Mouse (Mus musculus): ENCODE data around the gene Prrc2c. TPM values are rescaled to one million over a fixed set of nuclear protein-coding genes. Genes with fewer than 3 reads are reported as not detected.

The Prrc2c gene
- polyA plus RNA-seq, 1 experiment from 2014 or later: 149 TPM

- H3K4me2 ChIP-seq: peak overlapping the region; percentile 95
- peak overlapping the region; percentile 86 for H3K4me3 ChIP-seq
- H3K27me3 ChIP-seq: no peaks in the 10 kb centered on the region
- no peak overlapping the region for H3K27ac ChIP-seq (replicated peaks)
- ATAC-seq (ENCODE audit: low read depth): no peak
- no peaks in the 10 kb centered on the region for H3K9me3 ChIP-seq
- peaks cover 40% of the 10 kb centered on the region for H3K4me1 ChIP-seq (replicated peaks)
- 41% methylated on average over 2 of the region's 2 CpGs for WGBS
- peak overlapping the region; percentile 98 for H3K9ac ChIP-seq
- H3K36me3 ChIP-seq: no peaks in the 10 kb centered on the region
Measured at GRCm38 (mm10) chr1:162738472-162738871, 1.9 kb downstream of the Prrc2c start.

GRCm38 (mm10) chr1:162735084-162735483 lies 5.3 kb downstream of the Prrc2c start:
- Histone ChIP-seq H3K9ac (no peak overlapping the region), H3K27me3 (no peaks in the 10 kb centered on the region), H3K27ac (replicated peaks) (no peak overlapping the region), H3K36me3 (no peaks in the 10 kb centered on the region), H3K4me1 (replicated peaks) (peaks cover 50% of the 10 kb centered on the region), H3K4me3 (no peak overlapping the region), H3K4me2 (no peak overlapping the region), H3K9me3 (no peaks in the 10 kb centered on the region)
- 92% methylated on average over 4 of the region's 4 CpGs for WGBS
- ATAC-seq (ENCODE audit: low read depth): no peak

GRCm38 (mm10) chr1:162734283-162734682 lies 6.1 kb downstream of the Prrc2c start:
- no peak for ATAC-seq (ENCODE audit: low read depth)
- Histone ChIP-seq H3K9ac (no peak overlapping the region), H3K36me3 (no peaks in the 10 kb centered on the region), H3K4me2 (no peak overlapping the region), H3K4me3 (no peak overlapping the region), H3K9me3 (no peaks in the 10 kb centered on the region), H3K27me3 (no peaks in the 10 kb centered on the region), H3K4me1 (replicated peaks) (peaks cover 54% of the 10 kb centered on the region), H3K27ac (replicated peaks) (no peak overlapping the region)
- 98% methylated on average over 1 of the region's 1 CpGs for whole genome bisulfite sequencing

GRCm38 (mm10) chr1:162732041-162732440 lies 8.3 kb downstream of the Prrc2c start:
- no peak for ATAC-seq (ENCODE audit: low read depth)
- Histone ChIP-seq H3K27ac (replicated peaks) (no peak overlapping the region), H3K27me3 (no peaks in the 10 kb centered on the region), H3K4me3 (no peak overlapping the region), H3K9me3 (no peaks in the 10 kb centered on the region), H3K36me3 (no peaks in the 10 kb centered on the region), H3K4me1 (replicated peaks) (peaks cover 33% of the 10 kb centered on the region), H3K4me2 (no peak overlapping the region), H3K9ac (no peak overlapping the region)
- WGBS: 71% methylated on average over 4 of the region's 4 CpGs

- H3K4me1 ChIP-seq (replicated peaks): peaks cover 21% of the 10 kb centered on the region
- WGBS: 29% methylated on average over 2 of the region's 2 CpGs
- H3K4me2 ChIP-seq: no peak overlapping the region
- no peak for ATAC-seq (ENCODE audit: low read depth)
- no peak overlapping the region for H3K4me3 ChIP-seq
- H3K9ac ChIP-seq: no peak overlapping the region
- no peaks in the 10 kb centered on the region for H3K36me3 ChIP-seq
- H3K27ac ChIP-seq (replicated peaks): no peak overlapping the region; the same call in 1 of the 2 replicates
- no peaks in the 10 kb centered on the region for H3K9me3 ChIP-seq
- no peaks in the 10 kb centered on the region for H3K27me3 ChIP-seq
Measured at GRCm38 (mm10) chr1:162729436-162729835, 10.9 kb downstream of the Prrc2c start.

GRCm38 (mm10) chr1:162727981-162728380 lies 12.4 kb downstream of the Prrc2c start:
- Histone ChIP-seq H3K27ac (replicated peaks) (no peak overlapping the region), H3K9me3 (no peaks in the 10 kb centered on the region), H3K9ac (no peak overlapping the region), H3K4me3 (no peak overlapping the region), H3K27me3 (no peaks in the 10 kb centered on the region), H3K4me1 (replicated peaks) (peaks cover 12% of the 10 kb centered on the region), H3K4me2 (no peak overlapping the region), H3K36me3 (peaks cover 5% of the 10 kb centered on the region)
- no peak for ATAC-seq (ENCODE audit: low read depth)
- 93% methylated on average over 6 of the region's 6 CpGs for WGBS

GRCm38 (mm10) chr1:162723610-162724009 lies 16.7 kb downstream of the Prrc2c start:
- Histone ChIP-seq H3K9me3 (no peaks in the 10 kb centered on the region), H3K36me3 (peaks cover 33% of the 10 kb centered on the region), H3K27ac (replicated peaks) (no peak overlapping the region), H3K4me2 (no peak overlapping the region), H3K9ac (no peak overlapping the region), H3K27me3 (no peaks in the 10 kb centered on the region), H3K4me1 (replicated peaks) (no peaks in the 10 kb centered on the region), H3K4me3 (no peak overlapping the region)
- ATAC-seq (ENCODE audit: low read depth): no peak

GRCm38 (mm10) chr1:162720645-162721044 lies 19.7 kb downstream of the Prrc2c start:
- H3K9ac ChIP-seq: no peak overlapping the region
- no peak overlapping the region for H3K4me3 ChIP-seq
- no peak overlapping the region for H3K27ac ChIP-seq (replicated peaks)
- peaks cover 59% of the 10 kb centered on the region for H3K36me3 ChIP-seq
- no peaks in the 10 kb centered on the region for H3K27me3 ChIP-seq
- no peaks in the 10 kb centered on the region for H3K4me1 ChIP-seq (replicated peaks)
- ATAC-seq (ENCODE audit: low read depth): no peak
- H3K4me2 ChIP-seq: no peak overlapping the region
- 95% methylated on average over 2 of the region's 2 CpGs for WGBS
- H3K9me3 ChIP-seq: no peaks in the 10 kb centered on the region

GRCm38 (mm10) chr1:162700389-162701066 lies 39.8 kb downstream of the Prrc2c start:
- ATAC-seq (ENCODE audit: low read depth): no peak
- no peak overlapping the region for H3K9ac ChIP-seq

GRCm38 (mm10) chr1:162697866-162698265 lies 42.5 kb downstream of the Prrc2c start:
- H3K4me2 ChIP-seq: no peak overlapping the region
- no peak overlapping the region for H3K4me3 ChIP-seq
- no peak for ATAC-seq (ENCODE audit: low read depth)
- H3K27me3 ChIP-seq: no peaks in the 10 kb centered on the region
- no peaks in the 10 kb centered on the region for H3K4me1 ChIP-seq (replicated peaks)
- no peak overlapping the region for H3K9ac ChIP-seq
- peaks cover 73% of the 10 kb centered on the region for H3K36me3 ChIP-seq
- H3K27ac ChIP-seq (replicated peaks): no peak overlapping the region
- 96% methylated on average over 6 of the region's 6 CpGs for WGBS
- no peaks in the 10 kb centered on the region for H3K9me3 ChIP-seq

More at GRCm38 (mm10) chr1:162700389-162701066, 39.8 kb downstream of the Prrc2c start:
- H3K4me1 ChIP-seq (replicated peaks): no peaks in the 10 kb centered on the region
- 42% methylated on average over 8 of the region's 8 CpGs for WGBS
- no peaks in the 10 kb centered on the region for H3K27me3 ChIP-seq
- no peaks in the 10 kb centered on the region for H3K9me3 ChIP-seq
- peaks cover 77% of the 10 kb centered on the region for H3K36me3 ChIP-seq
- no peak overlapping the region for H3K4me3 ChIP-seq
- H3K4me2 ChIP-seq: no peak overlapping the region
- no peak overlapping the region for H3K27ac ChIP-seq (replicated peaks)

GRCm38 (mm10) chr1:162693721-162694120 lies 46.6 kb downstream of the Prrc2c start:
- Histone ChIP-seq H3K4me1 (replicated peaks) (no peaks in the 10 kb centered on the region), H3K4me2 (no peak overlapping the region), H3K9me3 (no peaks in the 10 kb centered on the region), H3K27me3 (no peaks in the 10 kb centered on the region), H3K27ac (replicated peaks) (no peak overlapping the region), H3K36me3 (peaks cover 83% of the 10 kb centered on the region), H3K9ac (no peak overlapping the region), H3K4me3 (no peak overlapping the region)
- WGBS: 81% methylated on average over 2 of the region's 2 CpGs
- ATAC-seq (ENCODE audit: low read depth): no peak

GRCm38 (mm10) chr1:162665486-162666174 lies 74.7 kb downstream of the Prrc2c start:
- Histone ChIP-seq H3K4me1 (replicated peaks) (peaks cover 7% of the 10 kb centered on the region), H3K27ac (replicated peaks) (no peak overlapping the region), H3K36me3 (peaks cover 15% of the 10 kb centered on the region), H3K27me3 (no peaks in the 10 kb centered on the region), H3K4me2 (peak overlapping the region; percentile 54), H3K4me3 (peak overlapping the region; percentile 31), H3K9ac (peak overlapping the region; percentile 58), H3K9me3 (no peaks in the 10 kb centered on the region)
- WGBS: 5% methylated on average over 11 of the region's 11 CpGs
- peak; percentile 86 for ATAC-seq (ENCODE audit: low read depth)

All from neural tube, embryonic 13.5 days (tissue).